Mouse (Mus musculus): Measurements from ENCODE around the gene Tspear.
"Not testable (repeated sequence)": the region's sequence is repeated elsewhere in the genome, so short reads cannot be mapped to it uniquely, and the experiment has no call there.

The Tspear gene

DNA sequence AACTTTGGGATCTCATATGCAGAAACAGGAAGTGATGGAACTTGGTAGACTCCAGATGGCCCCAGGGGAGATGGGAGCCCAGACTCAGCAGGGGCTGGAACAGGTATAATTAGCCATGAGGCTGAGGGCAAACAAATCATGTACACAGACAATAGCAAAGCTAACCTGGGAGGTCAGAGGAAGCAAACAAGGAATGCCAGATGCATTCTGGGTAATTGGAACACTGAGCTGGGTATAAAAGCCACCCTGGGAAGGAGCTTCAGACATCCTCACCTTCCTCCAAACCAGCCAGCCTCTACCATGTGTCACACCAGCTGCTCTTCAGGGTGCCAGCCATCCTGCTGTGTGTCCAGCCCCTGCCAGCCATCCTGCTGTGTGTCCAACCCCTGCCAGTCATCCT lies 24.8 kb downstream of the Tspear start, which contains the start of gene Gm10024:
Gene Gm10024 (plus strand): TSS at position 301 of the 400 bp plus-strand sequence.
- not testable (repeated sequence) for DNase-seq (ENCODE audit: low read depth)

DNA sequence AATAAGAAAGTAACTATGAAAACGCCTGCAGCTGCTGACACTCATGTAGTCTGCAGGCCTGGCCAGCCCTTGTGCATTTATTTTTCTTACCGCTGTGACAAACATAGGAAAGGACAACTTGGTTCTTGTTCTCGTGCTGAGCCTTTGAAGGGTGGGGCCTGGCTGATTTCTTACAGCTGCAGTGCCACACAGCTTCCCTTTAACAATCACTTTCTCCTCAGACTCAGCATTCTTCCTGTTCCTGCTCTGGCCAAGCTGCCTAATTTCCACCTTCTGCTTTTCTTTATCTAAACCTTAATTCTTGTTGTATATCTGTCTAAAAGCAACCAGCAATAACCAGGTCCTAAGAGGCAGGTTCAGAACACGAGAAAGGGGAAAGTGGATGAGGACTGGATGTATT lies 27.4 kb downstream of the Tspear start:
- DNase-seq (ENCODE audit: low read depth), result no peak

DNA sequence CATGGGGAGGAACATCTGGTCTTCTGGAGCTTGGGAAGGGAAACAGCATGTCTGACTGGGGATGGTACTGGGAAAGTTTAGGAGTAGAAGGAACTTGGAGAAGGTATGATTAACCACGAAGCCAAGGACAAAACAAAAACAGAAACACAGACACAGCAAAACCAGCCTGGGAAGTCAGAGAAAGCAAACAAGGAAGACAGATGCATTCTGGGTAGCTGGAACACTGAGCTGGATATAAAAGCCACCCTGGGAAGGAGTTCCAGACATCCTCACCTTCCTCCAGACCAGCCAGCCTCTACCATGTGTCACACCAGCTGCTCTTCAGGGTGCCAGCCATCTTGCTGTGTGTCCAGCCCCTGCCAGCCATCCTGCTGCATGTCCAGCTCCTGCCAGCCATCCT lies 29.1 kb downstream of the Tspear start, which contains the start of gene Gm10142:
Gene Gm10142 (plus strand): TSS at position 301 of the 400 bp plus-strand sequence.
- no peak for DNase-seq (ENCODE audit: low read depth)

DNA sequence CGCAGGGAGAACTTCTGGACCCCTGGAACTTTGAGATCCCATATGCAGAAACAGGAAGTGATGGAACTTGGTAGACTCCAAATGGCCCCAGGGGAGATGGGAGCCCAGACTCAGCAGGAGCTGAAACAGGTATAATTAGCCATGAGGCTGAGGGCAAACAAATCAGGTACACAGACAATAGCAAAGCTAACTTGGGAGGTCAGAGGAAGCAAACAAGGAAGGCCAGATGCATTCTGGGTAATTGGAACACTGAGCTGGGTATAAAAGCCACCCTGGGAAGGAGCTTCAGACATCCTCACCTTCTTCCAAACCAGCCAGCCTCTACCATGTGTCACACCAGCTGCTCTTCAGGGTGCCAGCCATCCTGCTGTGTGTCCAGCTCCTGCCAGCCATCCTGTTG lies 33.9 kb downstream of the Tspear start, which contains the start of gene Krtap12-1:
Gene Krtap12-1 (plus strand): TSS at position 301 of the 400 bp plus-strand sequence.
- DNase-seq (ENCODE audit: low read depth), result not testable (repeated sequence)

DNA sequence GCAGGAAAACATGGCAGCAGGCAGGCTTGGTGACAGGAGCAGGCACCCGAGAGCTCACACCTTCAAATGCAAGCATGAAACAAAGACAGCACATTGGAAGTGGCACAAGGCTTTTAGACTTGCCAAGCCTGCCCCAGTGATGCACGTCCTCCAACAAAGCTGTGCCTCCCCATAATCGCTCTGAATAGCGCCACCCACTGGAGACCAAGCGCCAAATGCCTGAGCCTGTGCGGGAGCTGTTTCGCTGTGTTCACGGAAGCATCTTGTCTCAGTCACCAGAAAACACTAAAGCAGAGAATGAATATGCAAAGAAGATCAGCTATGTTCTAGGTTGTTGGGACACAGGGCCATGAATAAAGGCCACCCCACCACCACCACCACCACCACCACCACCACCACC lies 38.5 kb downstream of the Tspear start:
- no peak for DNase-seq (ENCODE audit: low read depth)

DNA sequence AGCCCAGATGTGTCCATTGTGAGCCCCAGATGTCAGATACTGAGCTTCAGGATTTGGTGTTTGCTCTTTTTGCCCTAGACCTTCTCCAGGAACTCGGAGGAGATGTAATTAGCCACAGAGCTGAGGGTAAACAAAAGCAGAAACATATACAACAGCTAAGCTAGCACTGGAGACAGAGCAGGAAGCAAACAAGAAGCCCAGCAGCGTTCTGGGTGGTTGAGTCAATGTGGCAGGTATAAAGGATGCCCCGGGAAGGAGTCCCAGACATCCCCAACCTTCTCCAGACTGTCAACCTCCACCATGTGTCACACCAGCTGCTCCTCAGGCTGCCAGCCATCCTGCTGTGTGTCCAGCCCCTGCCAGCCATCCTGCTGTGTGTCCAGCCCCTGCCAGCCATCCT lies 39.8 kb downstream of the Tspear start, which contains the start of gene Gm10100:
Gene Gm10100 (plus strand): TSS at position 301 of the 400 bp plus-strand sequence.
- no peak for DNase-seq (ENCODE audit: low read depth)

DNA sequence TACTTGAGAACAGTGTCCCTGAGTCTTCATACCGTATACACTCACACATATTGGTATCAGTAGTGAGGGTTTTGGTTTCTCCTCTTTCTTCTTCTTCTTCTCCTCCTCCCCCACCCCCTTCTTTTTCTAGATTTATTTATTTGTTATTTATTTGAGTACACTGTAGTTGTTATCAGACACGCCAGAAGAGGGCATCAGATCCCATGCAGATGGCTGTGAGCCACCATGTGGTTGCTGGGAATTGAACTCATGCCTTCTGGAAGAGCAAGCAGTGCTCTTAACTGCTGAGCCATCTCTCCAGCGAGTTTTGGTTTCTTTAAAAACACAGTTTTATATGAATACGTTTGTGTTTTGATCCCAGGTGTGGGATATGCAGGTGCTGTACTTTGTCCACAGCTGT lies 41.9 kb downstream of the Tspear start:
- no peak for DNase-seq (ENCODE audit: low read depth)

DNA sequence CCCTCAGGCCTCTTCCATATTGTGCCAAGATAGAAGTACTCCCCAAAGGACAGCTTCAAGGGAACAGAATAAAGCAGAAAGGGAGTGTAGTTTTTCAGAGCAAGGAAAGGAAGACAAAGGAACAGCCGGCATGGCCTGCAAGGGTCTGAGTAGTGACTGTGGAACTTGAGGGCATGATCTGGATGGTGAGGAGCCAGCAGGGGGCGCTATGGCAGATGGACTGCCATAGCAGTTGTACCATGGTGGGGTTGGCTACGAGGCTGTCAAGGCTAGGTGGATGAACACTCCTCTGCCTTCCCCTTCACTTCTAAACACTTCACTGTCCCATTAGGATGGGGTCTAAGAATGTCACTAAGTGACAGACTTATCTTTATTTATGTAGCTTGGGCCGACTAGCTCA lies 42.9 kb downstream of the Tspear start:
- peak; percentile 9 for DNase-seq (ENCODE audit: low read depth)

DNA sequence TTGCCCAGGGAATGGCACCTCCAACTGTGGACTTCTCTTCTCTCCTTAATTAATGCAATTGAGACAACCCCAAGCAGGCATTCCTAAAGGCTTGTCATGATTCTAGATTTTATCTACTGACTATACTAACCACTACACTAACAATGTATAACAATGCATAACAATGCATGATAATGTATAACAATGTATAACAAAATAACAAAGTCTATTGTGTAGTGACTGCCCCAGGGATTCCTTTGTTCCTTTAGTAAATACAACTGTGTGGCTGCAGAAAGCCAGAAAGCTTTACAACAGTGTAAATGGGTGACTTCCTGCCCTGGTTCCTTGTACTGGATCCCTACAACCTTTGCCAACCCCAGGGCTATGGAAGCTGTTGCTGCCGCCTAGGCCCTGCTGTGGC lies 49.6 kb downstream of the Tspear start:
- no peak for DNase-seq (ENCODE audit: low read depth)

DNA sequence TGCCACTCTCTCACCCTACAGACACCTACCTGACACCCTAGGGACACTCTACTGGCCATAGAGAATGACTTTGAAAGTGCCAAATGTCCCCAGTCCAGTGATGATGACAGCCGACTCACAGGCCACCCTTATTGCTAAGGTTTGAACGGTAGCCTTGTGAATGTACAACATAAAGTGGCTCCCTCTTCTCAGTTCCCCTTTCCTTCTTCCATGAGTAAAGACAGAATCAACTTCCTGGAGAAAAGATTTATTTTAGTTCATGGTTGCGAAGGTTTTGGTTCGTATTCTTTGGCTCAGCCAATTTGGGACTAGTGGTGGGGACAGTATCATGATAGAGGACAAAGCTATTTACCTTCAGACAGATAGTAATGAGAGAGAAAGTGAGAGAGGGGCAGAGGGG lies 52.6 kb downstream of the Tspear start:
- DNase-seq (ENCODE audit: low read depth), result no peak

DNA sequence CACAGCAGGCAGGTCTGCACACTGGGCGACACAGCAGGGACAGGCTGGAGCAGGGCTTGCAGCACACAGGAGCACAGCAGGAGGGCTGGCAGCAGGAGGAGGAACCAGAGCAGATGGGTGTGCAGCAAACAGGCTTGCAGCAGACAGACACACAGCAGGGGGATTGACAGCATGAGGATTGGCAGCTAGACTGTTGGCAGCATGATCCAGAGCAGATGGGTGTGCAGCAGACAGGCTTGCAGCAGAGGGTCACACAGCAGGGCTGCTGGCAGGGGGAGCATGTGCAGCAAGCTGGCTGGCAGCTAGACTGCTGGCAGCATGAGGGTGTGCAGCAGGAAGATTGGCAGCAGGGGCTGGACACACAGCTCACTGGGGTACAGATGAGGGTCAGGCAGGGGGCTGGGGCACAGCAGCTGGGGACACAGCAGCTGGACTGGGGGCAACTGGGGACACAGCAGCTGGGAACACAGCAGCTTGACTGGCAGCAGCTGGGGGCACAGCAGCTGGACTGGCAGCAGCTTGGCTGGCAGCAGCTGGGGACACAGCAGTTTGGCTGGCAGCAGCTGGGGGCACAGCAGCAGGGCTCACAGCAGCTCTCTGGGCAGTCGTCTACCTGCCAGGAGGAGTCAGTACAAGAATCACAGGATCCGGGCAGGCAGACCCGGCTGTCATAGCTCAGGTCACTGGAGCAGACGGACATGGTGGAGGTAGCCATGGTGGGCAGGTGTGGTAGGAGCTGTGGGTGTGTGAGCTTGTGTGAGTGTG lies 55.7 kb downstream of the Tspear start, which contains the start of gene Gm18596:
Gene Gm18596 (minus strand): TSS at position 715 of the 765 bp plus-strand sequence.
- not testable (repeated sequence) for DNase-seq (ENCODE audit: low read depth)

DNA sequence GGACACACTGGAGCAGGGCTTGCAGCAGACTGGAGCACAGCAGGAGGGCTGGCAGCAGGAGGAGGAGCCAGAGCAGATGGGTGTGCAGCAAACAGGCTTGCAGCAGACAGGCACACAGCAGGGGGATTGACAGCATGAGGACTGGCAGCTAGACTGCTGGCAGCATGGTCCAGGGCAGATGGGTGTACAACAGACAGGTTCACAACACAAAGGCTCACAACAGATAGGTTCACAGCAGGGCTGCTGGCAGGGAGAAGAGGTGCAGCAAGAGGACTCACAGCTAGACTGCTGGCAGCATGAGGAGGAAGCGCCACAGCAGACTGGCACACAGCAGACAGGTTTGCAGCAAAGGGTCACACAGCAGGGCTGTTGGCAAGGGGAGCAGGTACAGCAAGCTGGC lies 64.3 kb downstream of the Tspear start:
- not testable (repeated sequence) for DNase-seq (ENCODE audit: low read depth)

DNA sequence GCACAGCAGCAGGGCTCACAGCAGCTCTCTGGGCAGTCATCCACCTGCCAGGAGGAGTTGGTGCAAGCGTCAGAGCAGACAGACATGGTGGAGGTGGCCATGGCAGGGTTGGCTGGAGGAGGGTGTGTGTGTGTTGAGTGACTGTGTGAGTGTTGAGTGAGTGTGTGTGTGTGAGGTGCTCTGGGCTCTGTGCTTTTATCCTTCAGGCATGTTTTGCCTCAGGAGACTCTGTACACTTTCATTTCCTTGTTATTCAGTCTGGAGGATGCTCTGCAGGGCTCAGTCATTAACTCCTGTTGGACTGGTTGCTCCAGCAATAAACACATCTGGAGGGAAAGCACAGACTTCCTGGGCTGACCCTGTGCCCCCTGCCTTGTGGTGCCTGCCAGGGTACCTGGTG lies 64.9 kb downstream of the Tspear start, which contains the start of gene Gm9736:
Gene Gm9736 (minus strand): TSS at position 101 of the 400 bp plus-strand sequence.
- not testable (repeated sequence) for DNase-seq (ENCODE audit: low read depth)

DNA sequence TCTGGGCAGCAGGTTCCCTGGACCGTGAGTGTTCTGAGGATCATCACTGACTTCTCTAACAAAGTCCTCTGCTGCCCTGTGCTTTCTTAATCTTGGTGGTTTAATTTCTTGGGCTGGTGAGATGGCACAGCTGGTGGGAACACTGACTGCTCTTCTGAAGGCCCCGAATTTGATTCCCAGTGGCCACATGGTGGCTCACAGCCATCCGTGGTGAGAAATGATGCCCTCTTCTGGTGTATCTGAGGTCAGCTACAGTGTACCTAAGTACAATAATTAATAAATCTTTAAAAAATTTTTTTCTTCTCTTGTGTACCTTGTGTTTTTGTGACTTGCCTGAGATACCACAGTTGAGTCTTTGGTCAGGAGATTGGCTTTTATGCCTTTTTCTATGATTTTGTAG lies 65.9 kb downstream of the Tspear start:
- DNase-seq (ENCODE audit: low read depth), result not testable (repeated sequence)

DNA sequence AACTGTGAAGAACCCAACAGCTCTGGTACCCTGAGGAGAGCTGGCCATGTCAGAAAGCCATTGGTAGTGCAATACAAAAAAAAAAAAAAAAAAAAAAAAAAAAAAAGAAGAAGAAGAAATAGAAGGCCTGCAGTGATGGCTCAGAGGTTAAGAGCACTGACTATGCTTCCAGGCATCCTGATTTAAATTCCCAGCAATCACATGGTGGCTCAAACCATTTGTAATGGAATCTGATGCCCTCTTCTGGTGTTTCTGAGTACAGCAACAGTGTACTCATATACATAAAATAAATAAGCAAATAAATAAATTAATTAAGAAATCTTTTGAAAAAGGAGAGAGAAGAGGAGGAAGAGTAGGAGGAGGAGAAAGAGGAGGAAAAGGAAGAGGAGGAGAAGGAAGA lies 67.1 kb downstream of the Tspear start:
- DNase-seq (ENCODE audit: low read depth), result no peak

DNA sequence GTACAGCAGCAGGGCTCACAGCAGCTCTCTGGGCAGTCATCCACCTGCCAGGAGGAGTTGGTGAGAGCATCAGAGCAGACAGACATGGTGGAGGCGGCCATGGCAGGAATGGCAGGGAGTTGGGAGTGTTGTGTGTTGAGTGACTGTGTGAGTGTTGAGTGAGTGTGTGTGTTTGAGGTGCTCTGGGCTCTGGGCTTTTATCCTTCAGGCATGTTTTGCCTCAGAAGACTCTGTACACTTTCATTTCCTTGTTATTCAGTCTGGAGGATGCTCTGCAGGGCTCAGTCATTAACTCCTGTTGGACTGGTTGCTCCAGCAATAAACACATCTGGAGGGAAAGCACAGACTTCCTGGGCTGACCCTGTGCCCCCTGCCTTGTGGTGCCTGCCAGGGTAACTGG lies 73.2 kb downstream of the Tspear start, which contains the start of gene Gm3233:
Gene Gm3233 (minus strand): TSS at position 101 of the 400 bp plus-strand sequence.
- not testable (repeated sequence) for DNase-seq (ENCODE audit: low read depth)

DNA sequence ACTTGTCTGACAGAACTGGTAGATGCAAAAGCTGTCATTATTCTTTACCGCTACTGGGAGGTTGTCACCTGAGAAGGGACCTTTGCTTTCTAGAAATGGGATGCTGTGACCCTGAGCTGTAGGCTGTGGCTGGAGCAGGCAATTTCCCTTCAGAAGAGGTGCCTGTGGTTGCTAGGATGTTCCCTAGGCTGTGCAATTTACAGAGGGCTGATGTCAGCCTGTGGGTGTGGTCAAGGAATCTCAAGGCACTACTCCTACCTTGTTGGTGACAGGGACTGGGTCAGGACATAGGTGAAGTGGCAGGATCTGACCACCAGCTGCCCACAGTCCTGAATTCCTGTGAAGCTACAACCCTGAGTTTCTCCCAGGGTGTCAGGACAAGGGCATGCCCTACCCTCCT lies 83.4 kb downstream of the Tspear start:
- DNase-seq (ENCODE audit: low read depth), result no peak

DNA sequence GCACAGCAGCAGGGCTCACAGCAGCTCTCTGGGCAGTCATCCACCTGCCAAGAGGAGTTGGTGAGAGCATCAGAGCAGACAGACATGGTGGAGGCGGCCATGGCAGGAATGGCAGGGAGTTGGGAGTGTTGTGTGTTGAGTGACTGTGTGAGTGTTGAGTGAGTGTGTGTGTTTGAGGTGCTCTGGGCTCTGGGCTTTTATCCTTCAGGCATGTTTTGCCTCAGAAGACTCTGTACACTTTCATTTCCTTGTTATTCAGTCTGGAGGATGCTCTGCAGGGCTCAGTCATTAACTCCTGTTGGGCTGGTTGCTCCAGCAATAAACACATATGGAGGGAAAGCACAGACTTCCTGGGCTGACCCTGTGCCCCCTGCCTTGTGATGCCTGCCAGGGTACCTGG lies 84.9 kb downstream of the Tspear start, which contains the start of gene Gm3238:
Gene Gm3238 (minus strand): TSS at position 101 of the 400 bp plus-strand sequence.
- not testable (repeated sequence) for DNase-seq (ENCODE audit: low read depth)

DNA sequence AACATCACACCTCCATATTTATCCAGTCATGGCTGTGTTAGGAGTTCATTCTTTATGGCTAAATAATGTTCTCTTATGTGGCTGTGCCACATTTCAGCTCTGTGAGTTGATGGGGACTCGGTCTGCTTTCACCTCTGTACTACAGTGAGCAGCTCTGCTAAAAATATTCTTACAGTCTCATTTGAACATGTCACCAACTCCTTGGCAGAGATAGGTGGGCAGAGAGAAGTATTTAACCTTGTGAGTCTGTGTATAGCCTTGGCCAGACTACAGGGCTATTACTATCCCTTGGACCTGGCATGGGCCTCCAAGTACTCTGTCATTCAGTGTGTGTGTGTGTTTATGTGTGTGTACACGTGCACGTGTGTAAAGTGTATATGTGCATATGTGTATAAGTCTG lies 85.8 kb downstream of the Tspear start:
- not testable (repeated sequence) for DNase-seq (ENCODE audit: low read depth)

DNA sequence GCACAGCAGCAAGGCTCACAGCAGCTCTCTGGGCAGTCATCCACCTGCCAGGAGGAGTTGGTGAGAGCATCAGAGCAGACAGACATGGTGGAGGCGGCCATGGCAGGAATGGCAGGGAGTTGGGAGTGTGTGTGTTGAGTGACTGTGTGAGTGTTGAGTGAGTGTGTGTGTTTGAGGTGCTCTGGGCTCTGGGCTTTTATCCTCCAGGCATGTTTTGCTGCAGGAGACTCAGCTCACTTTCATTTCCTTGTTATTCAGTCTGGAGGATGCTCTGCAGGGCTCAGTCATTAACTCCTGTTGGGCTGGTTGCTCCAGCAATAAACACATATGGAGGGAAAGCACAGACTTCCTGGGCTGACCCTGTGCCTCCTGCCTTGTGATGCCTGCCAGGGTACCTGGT lies 90.5 kb downstream of the Tspear start, which contains the start of gene Gm7138:
Gene Gm7138 (minus strand): TSS at position 101 of the 400 bp plus-strand sequence.
- not testable (repeated sequence) for DNase-seq (ENCODE audit: low read depth)

DNA sequence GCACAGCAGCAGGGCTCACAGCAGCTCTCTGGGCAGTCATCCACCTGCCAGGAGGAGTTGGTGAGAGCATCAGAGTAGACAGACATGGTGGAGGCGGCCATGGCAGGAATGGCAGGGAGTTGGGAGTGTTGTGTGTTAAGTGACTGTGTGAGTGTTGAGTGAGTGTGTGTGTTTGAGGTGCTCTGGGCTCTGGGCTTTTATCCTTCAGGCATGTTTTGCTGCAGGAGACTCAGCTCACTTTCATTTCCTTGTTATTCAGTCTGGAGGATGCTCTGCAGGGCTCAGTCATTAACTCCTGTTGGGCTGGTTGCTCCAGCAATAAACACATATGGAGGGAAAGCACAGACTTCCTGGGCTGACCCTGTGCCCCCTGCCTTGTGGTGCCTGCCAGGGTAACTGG lies 96.1 kb downstream of the Tspear start, which contains the start of gene Gm3250:
Gene Gm3250 (minus strand): TSS at position 101 of the 400 bp plus-strand sequence.
- DNase-seq (ENCODE audit: low read depth), result not testable (repeated sequence)

DNA sequence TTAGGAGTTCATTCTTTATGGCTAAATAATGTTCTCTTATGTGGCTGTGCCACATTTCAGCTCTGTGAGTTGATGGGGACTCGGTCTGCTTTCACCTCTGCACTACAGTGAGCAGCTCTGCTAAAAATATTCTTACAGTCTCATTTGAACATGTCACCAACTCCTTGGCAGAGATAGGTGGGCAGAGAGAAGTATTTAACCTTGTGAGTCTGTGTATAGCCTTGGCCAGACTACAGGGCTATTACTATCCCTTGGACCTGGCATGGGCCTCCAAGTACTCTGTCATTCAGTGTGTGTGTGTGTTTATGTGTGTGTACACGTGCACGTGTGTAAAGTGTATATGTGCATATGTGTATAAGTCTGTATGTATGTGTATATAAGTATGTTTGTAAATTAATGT lies 97.0 kb downstream of the Tspear start:
- not testable (repeated sequence) for DNase-seq (ENCODE audit: low read depth)

DNA sequence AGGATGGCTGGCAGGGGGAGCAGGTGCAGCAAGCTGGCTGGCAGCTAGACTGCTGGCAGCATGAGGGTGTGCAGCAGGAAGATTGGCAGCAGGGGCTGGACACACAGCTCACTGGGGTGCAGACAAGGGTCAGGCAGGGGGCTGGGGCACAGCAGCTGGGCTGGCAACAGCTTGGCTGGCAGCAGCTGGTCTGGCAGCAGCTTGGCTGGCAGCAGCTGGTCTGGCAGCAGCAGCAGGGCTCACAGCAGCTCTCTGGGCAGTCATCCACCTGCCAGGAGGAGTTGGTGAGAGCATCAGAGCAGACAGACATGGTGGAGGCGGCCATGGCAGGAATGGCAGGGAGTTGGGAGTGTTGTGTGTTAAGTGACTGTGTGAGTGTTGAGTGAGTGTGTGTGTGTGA lies 101.5 kb downstream of the Tspear start, which contains the start of gene Gm7137:
Gene Gm7137 (minus strand): TSS at position 325 of the 400 bp plus-strand sequence.
- DNase-seq (ENCODE audit: low read depth), result not testable (repeated sequence)

Data from c-Kit-positive CD71-positive TER-119-negative erythroid progenitor cells, embryonic 14.5 days (primary cell).